Mouse (Mus musculus): ENCODE measurements around the gene Shank2. TPM values are rescaled to one million over a fixed set of nuclear protein-coding genes. Genes with fewer than 3 reads are reported as not detected.

Shank2 gene
- polyA plus RNA-seq, 1 experiment from 2014 or later, result 7.4 TPM

GRCm38 (mm10) chr7:144381588-144381987, 379.9 kb downstream of the Shank2 start:
- in situ Hi-C loops (cut with MboI; ENCODE audit: low pct_unique_long_range_greater_than_20kb), result no loop called here
- ChIA-PET CTCF (interaction anchor here (1.0 kb wide), 1 partner anchor 19 kb away, joined by 3 read pairs; no protein-coding TSS in a partner anchor), POLR2A (no interaction called here)
- no peak for DNase-seq (ENCODE audit: low read depth, low spot score)
- TF ChIP-seq CTCF (IDR thresholded peaks at IDR 0.05), result no peak
- ATAC-seq, result no peak
- no peaks in the 10 kb centered on the region for H3K27me3 ChIP-seq

GRCm38 (mm10) chr7:144387537-144387936, 385.8 kb downstream of the Shank2 start:
- CTCF ChIA-PET, result no interaction called here
- no peak for DNase-seq (ENCODE audit: low read depth, low spot score)
- no peak for TF ChIP-seq CTCF (IDR thresholded peaks at IDR 0.05)
- in situ Hi-C loops (cut with MboI; ENCODE audit: low pct_unique_long_range_greater_than_20kb), result no loop called here
- no peaks in the 10 kb centered on the region for H3K27me3 ChIP-seq
- no peak for ATAC-seq
- POLR2A ChIA-PET, result no interaction called here

- ATAC-seq (no peak), DNase-seq (ENCODE audit: low read depth, low spot score) (no peak)
- ChIA-PET POLR2A (interaction anchor here (0.5 kb wide), 1 partner anchor 10 kb away, joined by 4 read pairs; no protein-coding TSS in a partner anchor), CTCF (no interaction called here)
- TF ChIP-seq CTCF (IDR thresholded peaks at IDR 0.05), result no peak
- no peaks in the 10 kb centered on the region for H3K27me3 ChIP-seq
- in situ Hi-C loops (cut with MboI; ENCODE audit: low pct_unique_long_range_greater_than_20kb), result no loop called here
Measured at GRCm38 (mm10) chr7:144389704-144390103, 388.0 kb downstream of the Shank2 start.

- no peaks in the 10 kb centered on the region for H3K27me3 ChIP-seq
- in situ Hi-C loops (cut with MboI; ENCODE audit: low pct_unique_long_range_greater_than_20kb), result no loop called here
- ATAC-seq, result no peak
- ChIA-PET CTCF (interaction anchor here (1.8 kb wide), 1 partner anchor 12 kb away, joined by 4 read pairs; no protein-coding TSS in a partner anchor), POLR2A (no interaction called here)
- no peak for DNase-seq (ENCODE audit: low read depth, low spot score)
- no peak for TF ChIP-seq CTCF (IDR thresholded peaks at IDR 0.05)
Measured at GRCm38 (mm10) chr7:144390676-144391075, 388.9 kb downstream of the Shank2 start.

DNA sequence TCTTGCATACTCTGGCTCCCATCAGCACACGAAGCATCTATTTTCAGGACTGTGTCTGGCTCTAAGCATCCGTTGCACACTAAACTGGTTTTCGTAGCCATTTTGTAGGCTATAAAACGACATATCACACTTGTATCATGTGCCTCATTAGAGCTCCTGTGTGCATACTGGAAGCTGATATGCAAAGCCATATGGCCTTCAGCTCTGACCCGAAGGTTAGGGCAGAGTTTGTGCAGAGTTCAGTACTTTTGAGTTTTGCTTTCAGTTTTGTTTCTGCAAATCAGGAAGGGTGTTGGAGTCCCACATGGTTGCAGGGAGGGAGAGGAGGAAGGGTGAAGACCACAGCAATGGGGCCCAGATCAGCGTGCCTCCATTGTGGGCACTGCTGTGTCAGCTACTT, 390.0 kb downstream of the Shank2 start:
- ChIA-PET CTCF (interaction anchor here (1.8 kb wide), 1 partner anchor 13 kb away, joined by 4 read pairs; no protein-coding TSS in a partner anchor), POLR2A (no interaction called here)
- DNase-seq (ENCODE audit: low read depth, low spot score), result no peak
- in situ Hi-C loops (cut with MboI; ENCODE audit: low pct_unique_long_range_greater_than_20kb), result no loop called here
- no peak for ATAC-seq
- no peak for TF ChIP-seq CTCF (IDR thresholded peaks at IDR 0.05)
- H3K27me3 ChIP-seq, result no peaks in the 10 kb centered on the region

GRCm38 (mm10) chr7:144402492-144402891, 400.8 kb downstream of the Shank2 start:
- in situ Hi-C loops (cut with MboI; ENCODE audit: low pct_unique_long_range_greater_than_20kb), result no loop called here
- ChIA-PET CTCF (no interaction called here), POLR2A (no interaction called here)

DNA sequence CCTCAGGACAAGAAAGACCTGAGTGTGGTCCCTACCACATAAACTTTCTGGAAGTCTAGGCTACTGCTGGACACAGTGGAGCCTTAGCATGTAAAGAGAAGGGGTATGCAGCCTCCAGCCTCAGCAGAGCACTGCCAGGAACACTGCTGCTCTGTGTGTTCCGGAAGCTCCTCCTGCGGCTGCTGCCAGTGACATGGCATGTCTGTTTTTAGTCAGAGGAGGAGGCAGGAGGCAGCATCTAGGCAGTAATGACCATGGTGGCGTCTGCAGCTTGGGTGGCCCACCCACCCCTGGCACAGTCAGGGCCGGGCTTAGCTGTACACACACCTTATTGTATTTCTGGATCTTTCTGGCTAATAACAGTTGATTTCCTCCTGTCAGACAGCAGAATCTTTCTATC, 405.9 kb downstream of the Shank2 start:
- POLR2A ChIA-PET, result no interaction called here
- in situ Hi-C loops (cut with MboI; ENCODE audit: low pct_unique_long_range_greater_than_20kb), result no loop called here
- TF ChIP-seq CTCF (IDR thresholded peaks at IDR 0.05), result no peak
- no peak for DNase-seq (ENCODE audit: low read depth, low spot score)
- ATAC-seq, result no peak
- no peaks in the 10 kb centered on the region for H3K27me3 ChIP-seq
- CTCF ChIA-PET, result no interaction called here

More at GRCm38 (mm10) chr7:144402492-144402891, 400.8 kb downstream of the Shank2 start:
- no peaks in the 10 kb centered on the region for H3K27me3 ChIP-seq
- TF ChIP-seq CTCF (IDR thresholded peaks at IDR 0.05), result no peak
- DNase-seq (ENCODE audit: low read depth, low spot score) (no peak), ATAC-seq (no peak)

DNA sequence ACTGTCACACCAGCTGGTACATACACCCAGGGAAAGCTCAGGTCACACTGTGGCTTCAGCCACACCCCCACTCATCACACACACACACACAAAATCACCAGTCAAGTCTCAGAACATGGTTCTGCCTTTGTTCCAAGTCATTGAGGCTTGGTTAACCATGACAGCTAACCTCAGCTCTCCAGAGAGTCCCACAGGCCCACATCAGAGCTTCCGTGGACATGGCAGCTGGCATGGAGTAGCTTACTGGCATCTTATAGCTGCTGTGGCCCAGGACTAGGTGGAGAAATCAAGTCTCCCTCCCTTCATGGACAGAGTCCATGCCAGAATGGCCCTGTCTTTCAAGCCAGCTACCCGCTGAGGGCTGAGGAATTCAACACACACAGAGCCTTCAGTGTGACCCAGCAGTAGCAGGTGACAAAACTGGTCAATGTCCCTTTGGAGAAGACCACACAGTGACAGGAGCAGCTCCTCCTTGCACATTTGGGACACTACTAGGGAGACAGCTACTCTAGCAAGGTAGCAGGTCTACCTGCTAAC, 406.8 kb downstream of the Shank2 start:
- POLR2A ChIA-PET, result no interaction called here
- DNase-seq (ENCODE audit: low read depth, low spot score) (no peak), ATAC-seq (no peak)
- TF ChIP-seq CTCF (IDR thresholded peaks at IDR 0.05), result no peak
- in situ Hi-C loops (cut with MboI; ENCODE audit: low pct_unique_long_range_greater_than_20kb), result no loop called here
- CTCF ChIA-PET, result no interaction called here
- H3K27me3 ChIP-seq, result no peaks in the 10 kb centered on the region

- TF ChIP-seq CTCF (IDR thresholded peaks at IDR 0.05), result no peak
- ATAC-seq (no peak), DNase-seq (ENCODE audit: low read depth, low spot score) (no peak)
- POLR2A ChIA-PET, result no interaction called here
- no peaks in the 10 kb centered on the region for H3K27me3 ChIP-seq
- CTCF ChIA-PET, result no interaction called here
- in situ Hi-C loops (cut with MboI; ENCODE audit: low pct_unique_long_range_greater_than_20kb), result loop anchor here (10.0 kb wide), 1 partner anchor 575 kb away; no protein-coding TSS in a partner anchor
Measured at GRCm38 (mm10) chr7:144409682-144410081, 408.0 kb downstream of the Shank2 start.

DNA sequence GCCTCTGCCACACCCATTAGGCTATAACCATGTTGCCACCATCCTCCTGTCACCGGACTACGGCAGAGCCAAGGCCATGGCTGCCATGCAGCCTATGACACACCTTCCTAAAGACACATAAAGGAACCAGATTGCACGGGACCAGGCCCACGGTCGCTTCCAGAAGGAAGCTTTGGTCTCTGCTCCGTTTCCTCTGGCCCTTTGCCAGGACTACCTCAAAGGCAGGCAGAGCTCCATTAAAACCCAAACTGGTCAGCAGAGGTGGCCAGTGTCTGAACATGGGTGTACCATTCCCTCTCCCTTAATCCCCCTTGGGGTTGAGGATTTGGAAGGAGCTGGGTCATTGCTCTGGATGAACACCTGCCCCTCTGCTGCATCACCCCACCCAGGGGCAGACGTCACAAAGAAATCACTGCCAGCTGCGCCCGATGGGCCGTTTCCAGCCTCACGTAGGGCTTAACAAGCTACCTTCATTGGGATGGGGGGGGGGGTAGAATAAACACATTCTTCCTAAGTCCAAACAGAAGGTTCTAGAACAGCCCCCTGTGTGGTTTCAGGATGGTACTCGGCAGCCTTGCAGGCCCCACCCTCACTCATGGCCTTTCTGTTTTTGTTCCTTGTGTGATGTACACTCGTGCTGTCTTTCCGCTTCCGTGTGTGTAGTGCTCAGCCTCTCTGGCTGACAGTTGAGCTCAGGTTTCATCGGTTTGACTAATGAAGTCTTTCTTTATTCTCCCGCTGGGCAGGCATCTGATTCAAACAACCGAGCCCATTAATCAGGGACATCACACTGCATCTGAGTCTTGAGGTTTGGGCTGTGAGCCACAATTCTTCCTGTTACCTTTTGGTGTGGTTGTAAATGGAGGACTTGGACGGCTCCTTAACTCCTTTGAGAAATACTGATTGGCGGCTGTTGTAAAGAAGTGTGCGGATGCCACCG, 410.5 kb downstream of the Shank2 start:
- in situ Hi-C loops (cut with MboI; ENCODE audit: low pct_unique_long_range_greater_than_20kb), result loop anchor here (10.0 kb wide), 1 partner anchor 577 kb away; no protein-coding TSS in a partner anchor
- no peak for TF ChIP-seq CTCF (IDR thresholded peaks at IDR 0.05)
- no peaks in the 10 kb centered on the region for H3K27me3 ChIP-seq
- CTCF ChIA-PET, result interaction anchor here (0.9 to 1.1 kb wide), 2 partner anchors 15 to 34 kb away, joined by 3 read pairs; no protein-coding TSS in a partner anchor
- POLR2A ChIA-PET, result interaction anchor here (0.6 kb wide), 1 partner anchor 42 kb away, joined by 3 read pairs; no protein-coding TSS in a partner anchor
- ATAC-seq (peak; percentile 33), DNase-seq (ENCODE audit: low read depth, low spot score) (peak; percentile 64)

DNA sequence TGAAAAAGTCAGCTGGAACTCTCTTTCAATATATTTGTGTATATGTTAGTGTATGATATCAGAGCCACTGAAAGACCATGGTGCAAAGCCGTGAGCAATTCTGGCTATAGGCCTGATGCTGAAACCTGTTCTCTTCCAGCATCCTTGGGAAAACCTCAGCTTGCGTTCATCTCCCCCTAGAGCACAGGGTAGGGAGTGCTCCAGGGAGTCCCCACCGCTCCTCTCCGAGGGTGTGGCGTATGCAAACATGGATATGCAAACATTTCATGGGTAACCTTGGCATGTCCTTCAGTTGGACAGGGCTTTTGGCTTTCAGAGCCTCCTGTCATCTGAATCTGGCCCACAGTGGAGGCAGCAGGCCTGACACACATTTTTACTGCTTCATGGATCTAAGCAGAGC, 412.9 kb downstream of the Shank2 start:
- in situ Hi-C loops (cut with MboI; ENCODE audit: low pct_unique_long_range_greater_than_20kb), result loop anchor here (10.0 kb wide), 1 partner anchor 580 kb away; no protein-coding TSS in a partner anchor
- POLR2A ChIA-PET, result interaction anchor here (1.2 kb wide), 1 partner anchor 15 kb away, joined by 3 read pairs; no protein-coding TSS in a partner anchor
- H3K27me3 ChIP-seq, result no peaks in the 10 kb centered on the region
- ATAC-seq, result no peak
- DNase-seq (ENCODE audit: low read depth, low spot score), result no peak
- CTCF ChIA-PET, result interaction anchor here (1.3 kb wide), 1 partner anchor 201 kb away, joined by 3 read pairs; no protein-coding TSS in a partner anchor
- no peak for TF ChIP-seq CTCF (IDR thresholded peaks at IDR 0.05)

Measured in Patski (cell line).